Mouse (Mus musculus) T-helper 17 cell (primary cell): ENCODE results near the gene Cdk5rap2.

Experiments used
- in situ Hi-C, 2 experiments: fragments of 300-600 bp; cut with MboI, MseI; formaldehyde crosslinking; loops; 1 replicate in 1 of 2; 2 replicates in 1 of 2; pipeline ENCODE4 v1.15.1; 2025; ENCODE audit warnings: high pct_unique_total_duplicates in 2 of 2

Cdk5rap2 gene

DNA sequence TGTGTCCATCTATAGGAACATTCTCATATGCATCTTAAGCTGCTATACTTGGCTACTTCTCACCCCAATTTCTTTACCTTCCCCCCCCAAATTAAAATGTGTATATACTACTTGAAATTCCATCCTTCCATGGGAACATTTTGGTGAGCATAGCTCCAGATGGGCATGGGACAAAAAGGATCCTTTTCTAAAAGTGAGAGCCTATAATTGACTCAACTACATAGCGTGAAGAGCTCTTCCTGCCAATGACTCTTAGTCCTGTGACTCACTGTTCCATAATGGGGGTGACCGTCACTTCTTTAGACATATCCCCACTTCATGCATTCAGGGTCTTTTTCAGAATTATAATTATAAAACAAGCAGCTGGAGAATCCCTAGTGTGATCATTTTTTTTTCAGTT lies 224.3 kb downstream of the Cdk5rap2 start:
- in situ Hi-C loops = no loop called here
